Mouse (Mus musculus) cerebellum, adult 2 months (tissue): ENCODE measurements around the gene Nup205.

Experiments used
- CTCF ChIP-seq: fragments of 200-500 bp; IDR thresholded peaks from 2 replicates; pipeline ENCODE4 v1.5.1; 2011; ENCODE audit warnings: low read depth, mild to moderate bottlenecking, control low read depth, low read length, moderate library complexity, borderline replicate concordance; ENCODE audit not compliant: insufficient read depth
- POLR2A ChIP-seq: fragments of 200-500 bp; IDR thresholded peaks from 2 replicates; pipeline ENCODE4 v1.6.1; 2011; ENCODE audit warnings: low read length, control low read depth, borderline replicate concordance; ENCODE audit not compliant: insufficient read depth

- TF ChIP-seq CTCF (no peak), POLR2A (no peak)
These were observed 94.9 kb downstream of the Nup205 start for GRCm38 (mm10) chr6:35271868-35272765.
